Mouse (Mus musculus) cerebellum, adult 2 months (tissue): Measurements from ENCODE around the gene Tbc1d8.

ENCODE experiments used
- CTCF ChIP-seq: fragments of 200-500 bp; IDR thresholded peaks from 2 replicates; pipeline ENCODE4 v1.5.1; 2011; ENCODE audit warnings: low read depth, mild to moderate bottlenecking, control low read depth, low read length, moderate library complexity, borderline replicate concordance; ENCODE audit not compliant: insufficient read depth
- POLR2A ChIP-seq: fragments of 200-500 bp; IDR thresholded peaks from 2 replicates; pipeline ENCODE4 v1.6.1; 2011; ENCODE audit warnings: low read length, control low read depth, borderline replicate concordance; ENCODE audit not compliant: insufficient read depth

DNA sequence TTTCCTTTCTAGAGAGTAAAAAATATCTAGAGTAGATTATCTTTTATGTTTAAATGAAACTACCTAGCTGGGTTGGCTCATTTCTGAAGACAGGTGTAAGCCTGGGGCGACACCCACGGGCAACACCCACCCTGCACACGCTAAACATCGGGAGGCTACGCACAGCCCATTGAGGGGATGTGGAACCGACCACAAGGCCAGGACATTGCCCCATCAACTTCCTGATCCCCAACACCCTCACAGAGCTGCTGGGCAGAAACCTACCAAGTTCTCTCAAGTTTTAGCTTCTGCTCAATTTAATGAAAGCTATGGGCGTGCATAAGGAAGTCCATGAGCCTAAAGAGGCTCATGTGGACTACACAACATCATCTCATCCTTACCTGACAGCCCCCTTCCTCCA lies 9.6 kb downstream of the Tbc1d8 start:
- TF ChIP-seq CTCF: no peak
- TF ChIP-seq POLR2A: no peak
